Mouse (Mus musculus) neural tube, embryonic 13.5 days (tissue): ENCODE data around the gene Glra3. TPM values are rescaled to one million over a fixed set of nuclear protein-coding genes. Genes with fewer than 3 reads are reported as not detected.
A peak's percentile ranks its signal among the peaks of the same experiment; 100 is the strongest.

Experiments used
- ATAC-seq: fragments of 200-750 bp; cut with Nextera tagmentation; 2 replicates; pipeline ENCODE4 v1.8.0; 2017; ENCODE audit warnings: low read depth, mild to moderate bottlenecking, moderate TSS enrichment, moderate library complexity
- H3K27ac ChIP-seq: fragments of 300-500 bp; sonication (generic); replicated peaks from 2 replicates; pipeline ENCODE4 v1.5.1; 2015; ENCODE audit warnings: moderate library complexity, mild to moderate bottlenecking, inconsistent platforms
- H3K27me3 ChIP-seq: fragments of 300-500 bp; sonication (generic); 2 replicates; pipeline ENCODE4 v1.6.1; 2015; ENCODE audit warnings: mild to moderate bottlenecking, inconsistent platforms
- H3K36me3 ChIP-seq: fragments of 300-500 bp; sonication (generic); 2 replicates; pipeline ENCODE4 v1.6.1; 2015; ENCODE audit warnings: mild to moderate bottlenecking, inconsistent platforms
- H3K4me1 ChIP-seq: fragments of 300-500 bp; sonication (generic); replicated peaks from 2 replicates; pipeline ENCODE4 v1.6.1; 2015; ENCODE audit warnings: inconsistent platforms
- H3K4me2 ChIP-seq: fragments of 300-500 bp; sonication (generic); 2 replicates; pipeline ENCODE4 v1.6.1; 2015; ENCODE audit warnings: inconsistent platforms, mild to moderate bottlenecking, moderate library complexity
- H3K4me3 ChIP-seq: fragments of 300-500 bp; sonication (generic); 2 replicates; pipeline ENCODE4 v1.5.1; 2015; ENCODE audit warnings: mild to moderate bottlenecking, inconsistent platforms
- H3K9ac ChIP-seq: fragments of 300-500 bp; sonication (generic); 2 replicates; pipeline ENCODE4 v1.6.1; 2015; ENCODE audit warnings: moderate library complexity, mild to moderate bottlenecking, inconsistent platforms
- H3K9me3 ChIP-seq: fragments of 300-500 bp; sonication (generic); 2 replicates; pipeline ENCODE4 v1.6.1; 2016; ENCODE audit warnings: inconsistent platforms
- WGBS: fragments of 180-500 bp; shearing (Covaris S2); methylation state at CpG from one replicate; pipeline ENCODE4 v1.1.7; 2015; 5-methylcytosine and 5-hydroxymethylcytosine counted together
- polyA plus RNA-seq: library from polyadenylated mRNA; unstranded; fragments of >200 nt; fragmentation: Nextera tagmentation; extraction: Ambion mirVana; gene quantifications from 2 replicates; pipeline ENCODE4 v1.2.1, GENCODE M21; 2015

Glra3 gene
- 0.37 and 0.66 TPM in 2 replicates for polyA plus RNA-seq

DNA sequence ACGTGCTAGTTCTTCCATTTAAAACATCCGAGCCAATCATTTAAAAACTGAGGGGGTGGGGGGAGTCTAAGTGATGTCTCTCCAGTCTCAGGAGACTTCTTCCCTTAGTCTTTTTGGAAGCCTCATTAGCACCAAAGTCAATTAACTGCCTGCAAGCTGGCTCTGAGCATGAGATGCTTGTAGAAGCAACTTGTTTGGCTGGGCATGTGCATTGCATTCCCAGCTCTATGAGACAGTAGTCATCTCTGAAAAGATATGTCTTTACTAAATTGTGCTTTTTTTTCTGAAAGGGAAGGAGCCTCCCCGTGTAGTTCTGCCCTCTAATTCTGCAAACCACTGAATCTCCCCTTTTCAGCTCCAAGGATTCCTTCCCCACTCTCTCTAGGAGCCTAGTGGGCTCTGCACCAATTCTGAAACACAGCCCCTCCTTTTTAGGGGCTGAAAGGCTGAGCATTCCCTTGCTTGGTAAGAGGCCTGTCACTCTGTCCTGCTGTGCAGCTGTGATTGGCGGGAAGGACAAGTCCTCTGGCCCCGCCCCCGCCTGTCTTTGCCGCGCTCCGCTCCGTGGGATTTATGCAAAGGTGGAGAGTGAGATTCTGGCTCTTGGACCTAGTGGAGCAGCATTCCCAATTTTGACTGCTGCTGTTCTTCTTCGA lies at the start of gene Glra3:
TSS of gene Glra3 (plus strand) at position 591 of the 656 bp plus-strand sequence.
- no peaks in the 10 kb centered on the region for H3K9me3 ChIP-seq
- WGBS, result 9% methylated on average over 11 of the region's 11 CpGs
- H3K9ac ChIP-seq, result peak within 1 kb of the TSS; percentile 31
- H3K27me3 ChIP-seq, result no peaks in the 10 kb centered on the region
- peak; percentile 98 for ATAC-seq
- H3K4me1 ChIP-seq, result peaks cover 14% of the 10 kb centered on the region
- H3K4me2 ChIP-seq, result peak within 1 kb of the TSS; percentile 68
- no peaks in the 10 kb centered on the region for H3K36me3 ChIP-seq
- peak within 1 kb of the TSS; percentile 38 for H3K4me3 ChIP-seq
- H3K27ac ChIP-seq, result no peak within 1 kb of the TSS

DNA sequence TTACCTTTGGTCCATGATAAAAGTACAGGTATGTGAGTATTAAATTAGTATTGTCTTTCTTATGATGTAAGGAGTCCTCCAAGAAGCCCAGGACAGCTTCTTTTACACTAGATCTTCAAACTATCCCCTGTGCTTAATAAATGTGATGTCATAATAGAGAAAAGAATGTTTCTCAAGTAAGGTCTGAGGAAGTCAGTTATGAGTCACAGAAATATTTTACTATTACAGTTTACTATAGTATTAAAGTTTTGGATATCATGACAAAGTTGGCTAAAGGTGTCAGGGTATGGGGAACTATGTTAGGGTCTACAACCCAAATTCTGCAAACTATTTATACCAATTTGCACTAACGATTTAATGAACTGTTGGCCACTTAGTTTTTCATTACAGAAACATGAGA lies 33.4 kb upstream of the Glra3 start, which contains the start of gene Adam29:
TSS of gene Adam29 (minus strand) at position 101 of the 400 bp plus-strand sequence.
- no peak within 1 kb of the TSS for H3K9ac ChIP-seq
- no peak within 1 kb of the TSS for H3K27ac ChIP-seq
- WGBS, result 76% methylated on average over 1 of the region's 1 CpGs
- no peaks in the 10 kb centered on the region for H3K9me3 ChIP-seq
- no peak within 1 kb of the TSS for H3K4me2 ChIP-seq
- ATAC-seq, result no peak
- no peaks in the 10 kb centered on the region for H3K27me3 ChIP-seq
- H3K4me3 ChIP-seq, result no peak within 1 kb of the TSS
- no peaks in the 10 kb centered on the region for H3K36me3 ChIP-seq
- no peaks in the 10 kb centered on the region for H3K4me1 ChIP-seq

DNA sequence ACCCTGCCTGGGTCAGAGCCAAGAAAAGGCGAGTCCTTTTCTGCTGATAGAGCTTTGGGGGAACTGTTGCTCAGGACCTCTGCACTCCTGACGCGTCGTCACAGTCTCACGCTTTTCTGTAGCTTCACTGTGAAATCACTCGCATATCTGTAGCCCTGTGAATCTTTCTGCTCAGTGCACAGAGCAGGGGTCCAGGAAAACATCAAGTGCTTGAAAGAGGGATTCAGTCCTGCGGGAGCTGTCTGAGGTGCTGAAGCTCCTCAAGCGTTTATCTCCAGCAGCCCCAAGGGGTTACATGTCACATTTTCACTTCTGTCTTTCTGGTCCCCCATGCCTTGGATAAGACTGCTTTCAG lies 243 bp downstream of the Glra3 start:
- Histone ChIP-seq H3K27ac (no peak overlapping the region), H3K4me3 (peak overlapping the region; percentile 38), H3K4me2 (peak overlapping the region; percentile 68), H3K9me3 (no peaks in the 10 kb centered on the region), H3K9ac (peak overlapping the region; percentile 31; the same call in 1 of the 2 replicates), H3K4me1 (peaks cover 14% of the 10 kb centered on the region), H3K36me3 (no peaks in the 10 kb centered on the region), H3K27me3 (no peaks in the 10 kb centered on the region)
- under 1% methylated on average over 8 of the region's 8 CpGs for WGBS
- peak; percentile 92 for ATAC-seq

- no peak overlapping the region for H3K4me3 ChIP-seq
- H3K27ac ChIP-seq, result no peak overlapping the region
- H3K36me3 ChIP-seq, result no peaks in the 10 kb centered on the region
- WGBS, result 49% methylated on average over 3 of the region's 3 CpGs
- no peak overlapping the region for H3K4me2 ChIP-seq
- peak; percentile 76; the same call in 1 of the 2 replicates for ATAC-seq
- H3K4me1 ChIP-seq, result no peaks in the 10 kb centered on the region
- H3K9ac ChIP-seq, result no peak overlapping the region
- no peaks in the 10 kb centered on the region for H3K27me3 ChIP-seq
- H3K9me3 ChIP-seq, result no peaks in the 10 kb centered on the region
Observed at GRCm38 (mm10) chr8:55964759-55965320, 24.6 kb downstream of the Glra3 start.

- Histone ChIP-seq H3K4me2 (no peak overlapping the region), H3K36me3 (no peaks in the 10 kb centered on the region), H3K9ac (no peak overlapping the region), H3K4me3 (no peak overlapping the region), H3K27me3 (no peaks in the 10 kb centered on the region), H3K27ac (no peak overlapping the region), H3K4me1 (no peaks in the 10 kb centered on the region), H3K9me3 (no peaks in the 10 kb centered on the region)
- ATAC-seq, result no peak
- 67% methylated on average over 3 of the region's 3 CpGs for WGBS
Observed at GRCm38 (mm10) chr8:55997859-55998258, 57.6 kb downstream of the Glra3 start.

DNA sequence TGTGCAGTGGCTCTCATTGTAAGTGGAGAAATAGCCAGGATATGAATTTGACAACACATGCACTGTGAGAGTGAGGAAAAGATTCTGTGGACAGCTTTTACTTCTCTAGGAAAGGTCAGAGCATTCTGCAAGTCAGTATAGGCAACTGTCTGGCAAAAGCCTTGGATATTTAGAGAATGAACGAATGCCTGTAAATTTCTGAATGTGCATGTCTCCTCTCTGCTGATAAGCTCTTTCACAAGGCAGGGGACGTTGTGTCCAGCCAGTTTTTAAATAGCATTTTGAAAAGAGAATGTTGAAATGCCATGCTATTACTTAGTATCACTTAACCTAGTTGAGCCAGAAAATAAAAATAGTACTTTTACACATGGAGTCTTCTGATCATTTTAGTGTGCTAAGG lies 114.1 kb downstream of the Glra3 start:
- WGBS, result 85% methylated on average over 2 of the region's 2 CpGs
- H3K4me2 ChIP-seq, result no peak overlapping the region

GRCm38 (mm10) chr8:56063081-56063480 lies 122.8 kb downstream of the Glra3 start:
- Histone ChIP-seq H3K9me3 (no peaks in the 10 kb centered on the region), H3K27ac (no peak overlapping the region), H3K27me3 (no peaks in the 10 kb centered on the region), H3K4me3 (no peak overlapping the region), H3K4me1 (no peaks in the 10 kb centered on the region), H3K9ac (no peak overlapping the region), H3K4me2 (no peak overlapping the region), H3K36me3 (no peaks in the 10 kb centered on the region)
- no peak for ATAC-seq
- 24% methylated on average over 3 of the region's 3 CpGs for WGBS

More for the DNA sequence above, 114.1 kb downstream of the Glra3 start:
- no peak overlapping the region for H3K4me3 ChIP-seq
- H3K27me3 ChIP-seq, result no peaks in the 10 kb centered on the region
- H3K9ac ChIP-seq, result no peak overlapping the region
- H3K36me3 ChIP-seq, result no peaks in the 10 kb centered on the region
- no peaks in the 10 kb centered on the region for H3K4me1 ChIP-seq
- no peak for ATAC-seq
- no peaks in the 10 kb centered on the region for H3K9me3 ChIP-seq
- no peak overlapping the region for H3K27ac ChIP-seq

GRCm38 (mm10) chr8:56070486-56071254 lies 130.4 kb downstream of the Glra3 start:
- Histone ChIP-seq H3K36me3 (no peaks in the 10 kb centered on the region), H3K27me3 (no peaks in the 10 kb centered on the region), H3K9me3 (no peaks in the 10 kb centered on the region), H3K4me1 (no peaks in the 10 kb centered on the region), H3K27ac (no peak overlapping the region), H3K4me2 (no peak overlapping the region), H3K9ac (no peak overlapping the region), H3K4me3 (no peak overlapping the region)
- 52% methylated on average over 2 of the region's 2 CpGs for WGBS
- ATAC-seq, result no peak

DNA sequence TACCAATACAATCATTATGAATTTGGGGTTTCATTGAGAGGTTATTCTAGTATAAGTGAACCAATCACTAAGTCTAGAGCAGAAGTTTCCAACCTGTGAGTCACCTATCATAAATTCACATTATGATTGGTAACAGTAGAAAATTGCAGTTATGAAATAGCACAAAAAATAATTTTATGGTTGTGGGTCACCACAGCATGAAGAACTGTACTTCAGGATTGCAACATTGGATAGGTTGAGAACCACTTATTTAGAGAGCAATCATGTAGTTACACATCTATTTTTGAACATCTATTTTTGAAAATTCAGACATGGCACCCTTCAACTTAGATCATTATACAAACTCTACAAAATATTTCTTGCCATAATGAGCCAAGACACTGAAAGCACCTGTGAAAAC lies 143.4 kb downstream of the Glra3 start:
- H3K4me2 ChIP-seq, result no peak overlapping the region
- H3K9me3 ChIP-seq, result no peaks in the 10 kb centered on the region
- H3K27me3 ChIP-seq, result no peaks in the 10 kb centered on the region
- no peak overlapping the region for H3K27ac ChIP-seq
- no peak overlapping the region for H3K4me3 ChIP-seq
- no peak for ATAC-seq
- H3K4me1 ChIP-seq, result no peaks in the 10 kb centered on the region
- H3K36me3 ChIP-seq, result no peaks in the 10 kb centered on the region
- no peak overlapping the region for H3K9ac ChIP-seq

DNA sequence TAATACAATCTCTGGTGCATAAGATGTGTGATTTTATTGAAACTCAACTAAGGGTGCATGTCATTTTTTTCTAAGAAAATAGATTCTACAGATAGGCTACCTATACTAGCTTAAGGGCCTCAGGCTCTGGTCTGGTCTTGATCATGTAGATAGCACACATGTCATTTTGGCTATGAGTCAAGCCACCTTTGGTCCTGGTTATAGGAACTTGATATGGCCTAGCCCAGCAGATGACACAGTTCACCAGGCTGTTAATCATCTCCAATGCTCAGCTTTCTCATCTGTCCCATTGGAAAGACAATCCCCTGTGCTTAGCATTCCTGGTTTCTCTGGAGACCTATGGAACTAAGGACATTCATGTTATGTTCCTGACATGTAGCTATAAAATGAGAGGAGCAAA lies 154.1 kb downstream of the Glra3 start:
- no peak overlapping the region for H3K9ac ChIP-seq
- H3K36me3 ChIP-seq, result no peaks in the 10 kb centered on the region
- H3K27ac ChIP-seq, result no peak overlapping the region
- H3K27me3 ChIP-seq, result no peaks in the 10 kb centered on the region
- H3K4me3 ChIP-seq, result no peak overlapping the region
- H3K4me1 ChIP-seq, result 0 out of 2 replicates have a peak, but pooled peaks cover 2% of the 10 kb centered on the region
- no peak overlapping the region for H3K4me2 ChIP-seq
- H3K9me3 ChIP-seq, result no peaks in the 10 kb centered on the region
- ATAC-seq, result no peak

GRCm38 (mm10) chr8:56110296-56110695 lies 170.0 kb downstream of the Glra3 start:
- H3K9ac ChIP-seq, result no peak overlapping the region
- H3K27me3 ChIP-seq, result no peaks in the 10 kb centered on the region
- no peaks in the 10 kb centered on the region for H3K36me3 ChIP-seq
- no peak overlapping the region for H3K4me3 ChIP-seq
- WGBS, result 80% methylated on average over 6 of the region's 6 CpGs
- ATAC-seq, result no peak
- no peak overlapping the region for H3K27ac ChIP-seq
- H3K9me3 ChIP-seq, result no peaks in the 10 kb centered on the region
- H3K4me2 ChIP-seq, result no peak overlapping the region
- H3K4me1 ChIP-seq, result no peaks in the 10 kb centered on the region

- H3K27ac ChIP-seq, result no peak overlapping the region
- H3K36me3 ChIP-seq, result no peaks in the 10 kb centered on the region
- no peak overlapping the region for H3K9ac ChIP-seq
- no peak for ATAC-seq
- 86% methylated on average over 2 of the region's 2 CpGs for WGBS
- H3K4me1 ChIP-seq, result no peaks in the 10 kb centered on the region
- H3K9me3 ChIP-seq, result no peaks in the 10 kb centered on the region
- no peak overlapping the region for H3K4me2 ChIP-seq
- no peaks in the 10 kb centered on the region for H3K27me3 ChIP-seq
- H3K4me3 ChIP-seq, result no peak overlapping the region
Observed at GRCm38 (mm10) chr8:56129357-56129756, 189.1 kb downstream of the Glra3 start.
